ENCODE assay signal across 9 mouse cellular contexts in the genomic region with DNA sequence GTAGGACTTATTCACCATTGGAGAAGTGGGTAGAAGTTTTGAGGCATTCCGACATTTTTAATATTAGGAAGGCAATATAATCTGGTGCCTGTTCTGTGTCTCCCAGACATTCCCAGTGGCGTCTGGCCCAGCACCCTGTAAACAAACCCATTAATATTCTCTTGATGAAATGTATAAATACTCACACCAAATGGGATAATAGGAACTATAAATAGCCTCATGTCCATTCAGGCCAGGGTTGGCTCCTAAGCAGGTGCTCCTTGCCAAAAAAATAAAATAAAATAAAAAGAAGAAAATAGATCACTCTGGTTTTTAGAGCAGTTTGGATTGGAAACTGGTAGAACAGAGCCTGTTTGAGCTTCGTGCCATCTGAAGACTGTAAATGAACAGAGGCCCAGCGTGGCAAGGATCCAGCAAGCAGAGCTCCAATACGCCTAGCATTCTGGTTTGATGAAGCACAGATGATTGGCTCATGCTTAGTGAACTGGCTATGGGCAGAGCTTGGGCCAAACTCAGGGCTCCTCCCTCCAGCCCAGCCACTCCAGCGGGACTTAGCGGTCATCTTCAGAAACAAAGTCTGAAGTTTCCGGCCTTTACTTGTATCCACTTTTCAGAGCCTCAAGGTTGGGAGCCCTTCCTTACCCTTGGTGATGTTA. TPM values are rescaled to one million over a fixed set of nuclear protein-coding genes. Genes with fewer than 3 reads are reported as not detected.
DNase-seq lines count a peak whose midpoint lies in the region.
"Had no signal": no experiment of that assay in that cellular context is flagged by ENCODE, and none has a peak within 500 bp of the region (broad histone marks: within the 10 kb centered on the region; RNA-seq: fewer than 3 reads in every experiment).

No protein-coding gene starts in this region.

- peak; percentile 5 for DNase-seq in adrenal gland, adult 2 months
- DNase-seq in adrenal gland, postnatal 4 days (ENCODE audit: low spot score in 2 of 2), result no peak
- peak; percentile 15 to 42 for DNase-seq in urinary bladder, postnatal 36 days (ENCODE audit: low spot score in 2 of 2)
- no peak for DNase-seq in urinary bladder, postnatal 25 days (ENCODE audit: low spot score)
- peak; percentile 77 to 89 for DNase-seq in layer of hippocampus, adult 18-20 months (ENCODE audit: low spot score in 2 of 2)
- peak; percentile 7 for DNase-seq in ovary, adult 18-20 months (ENCODE audit: low spot score)
- no peak for DNase-seq in embryo, embryonic 11 days
- no peak for DNase-seq in spleen, adult 12 weeks (ENCODE audit: low spot score)

RNA-seq across cellular contexts. Expression of a gene that starts 19.7 kb away (rescaled TPM):
- total RNA-seq in adrenal gland, adult 2 months (2021), result not detected
- not detected in 2 replicates for polyA plus RNA-seq in adrenal gland, adult 2 months (2012; rRNA removed)
- total RNA-seq in adrenal gland, postnatal 4 days (2021), result not detected
- total RNA-seq in layer of hippocampus, adult 18-20 months (2021), result not detected
- polyA plus RNA-seq: heart, embryonic 16.5 days had no signal

RNA-seq across cellular contexts. Expression of a gene that starts 41.5 kb away (rescaled TPM):
- 100 to 1,000 TPM; 162 to 193 TPM for total RNA-seq in adrenal gland, adult 2 months (2021)
- 30.3 and 36.0 TPM in 2 replicates for polyA plus RNA-seq in adrenal gland, adult 2 months (2012; rRNA removed)
- 100 to 1,000 TPM; 228 to 233 TPM for total RNA-seq in adrenal gland, postnatal 4 days (2021)
- 10 to 100 TPM; 48.9 to 52.6 TPM for total RNA-seq in layer of hippocampus, adult 18-20 months (2021)

Comparison
In these comparisons a context has a peak if more than half of its experiments do, and no peak if none do; other contexts are left out.
1. DNase-seq: peak in adrenal gland, adult 2 months (single experiment), urinary bladder, postnatal 36 days (2 of 2), layer of hippocampus, adult 18-20 months (2 of 2) and ovary, adult 18-20 months (single experiment); none in adrenal gland, postnatal 4 days (0 of 2), urinary bladder, postnatal 25 days (single experiment), embryo, embryonic 11 days (single experiment) and spleen, adult 12 weeks (single experiment).